Mouse (Mus musculus): ENCODE measurements around the gene 5730596B20Rik. TPM values are rescaled to one million over a fixed set of nuclear protein-coding genes. Genes with fewer than 3 reads are reported as not detected.
A peak's percentile ranks its signal among the peaks of the same experiment; 100 is the strongest.

The 5730596B20Rik gene
- polyA plus RNA-seq, 1 experiment = 0.07 TPM

- DNase-seq (ENCODE audit: low spot score) = no peak
Measured at GRCm38 (mm10) chr6:52162611-52163365, 14.5 kb upstream of the 5730596B20Rik start.

- no peak for DNase-seq (ENCODE audit: low spot score)
Measured at GRCm38 (mm10) chr6:52163366-52164031, 13.8 kb upstream of the 5730596B20Rik start.

DNA sequence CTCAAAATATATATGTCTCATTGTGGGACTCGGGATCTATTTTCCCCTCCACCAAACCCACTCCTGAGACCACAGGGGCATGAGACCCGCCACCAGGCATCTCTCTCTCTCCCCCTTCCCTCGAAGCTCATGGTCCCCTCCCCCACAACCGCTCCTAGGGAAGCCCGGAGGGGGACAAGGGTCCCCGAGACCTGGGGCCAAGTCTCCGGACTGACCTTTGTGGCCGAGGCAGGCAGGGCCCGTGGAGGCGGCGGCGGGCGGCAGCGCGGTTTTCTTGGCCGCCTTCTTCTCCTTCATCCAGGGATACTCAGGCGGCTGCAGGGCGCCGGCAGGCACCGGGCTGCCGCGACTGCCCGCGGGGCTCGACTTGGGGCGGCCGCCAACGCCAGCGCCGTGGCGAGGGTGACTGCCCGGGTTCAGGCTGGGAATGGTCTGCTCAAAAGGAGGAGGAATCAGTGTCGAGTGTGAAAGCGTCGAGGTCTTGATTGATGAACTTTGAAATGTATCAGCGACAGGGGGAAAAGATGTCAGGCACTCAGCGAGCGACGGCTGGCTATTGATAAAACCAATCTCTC, 13.2 kb upstream of the 5730596B20Rik start:
- DNase-seq (ENCODE audit: low spot score) = no peak

GRCm38 (mm10) chr6:52164626-52165440, 12.5 kb upstream of the 5730596B20Rik start, which contains the start of gene Hoxa2:
Gene Hoxa2, minus strand, starts transcription at chr6:52164831.
- DNase-seq (ENCODE audit: low spot score) = no peak

DNA sequence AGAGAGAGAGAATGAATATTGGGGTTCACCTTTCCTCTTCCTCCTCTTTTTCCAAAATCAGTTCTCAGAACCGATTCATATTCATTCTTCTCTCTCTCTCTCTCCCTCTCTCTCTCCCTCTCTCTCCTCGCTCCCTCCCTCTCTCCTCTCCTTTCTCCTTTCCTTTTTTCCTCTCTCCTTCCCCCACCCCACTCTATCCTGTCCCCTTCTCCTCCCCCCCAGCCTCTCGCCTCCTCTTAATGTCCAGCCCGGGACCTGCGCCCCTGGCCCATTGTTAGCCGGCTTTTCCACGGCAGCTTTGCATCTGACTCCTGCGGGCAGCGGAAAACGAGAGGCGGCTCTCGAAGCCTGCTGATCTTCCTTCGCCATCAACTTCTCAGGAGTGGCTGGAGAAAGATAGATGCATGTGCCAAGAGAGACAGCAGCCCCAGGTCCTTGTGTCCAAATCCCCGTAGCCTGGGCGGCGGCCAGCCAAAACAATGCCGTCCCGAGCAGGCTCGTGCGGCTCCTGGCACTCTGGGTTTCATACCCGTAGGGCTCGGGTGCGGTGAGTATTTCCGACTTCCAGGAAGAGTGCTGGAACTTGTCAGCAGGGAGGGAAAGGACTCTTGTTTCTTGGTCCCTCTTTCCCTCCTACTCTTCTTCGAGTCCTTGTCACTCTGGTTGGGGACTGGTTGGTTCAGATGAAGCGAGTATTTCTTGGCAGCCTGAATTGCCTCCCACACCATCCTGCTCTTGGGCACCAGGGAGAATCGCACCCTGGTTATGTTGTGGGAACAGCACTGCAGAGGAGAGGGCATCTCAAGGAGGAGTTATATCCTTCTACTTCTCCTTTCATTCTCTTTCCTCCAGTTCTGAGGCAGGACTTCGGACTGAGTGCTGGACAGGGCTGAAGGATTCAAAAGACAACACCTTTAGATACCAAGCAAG, 11.6 kb upstream of the 5730596B20Rik start:
- DNase-seq (ENCODE audit: low spot score) = no peak

- no peak for DNase-seq (ENCODE audit: low spot score)
Measured at GRCm38 (mm10) chr6:52166431-52167077, 10.7 kb upstream of the 5730596B20Rik start.

GRCm38 (mm10) chr6:52167176-52167575, 10.1 kb upstream of the 5730596B20Rik start:
- DNase-seq (ENCODE audit: low spot score) = no peak

DNA sequence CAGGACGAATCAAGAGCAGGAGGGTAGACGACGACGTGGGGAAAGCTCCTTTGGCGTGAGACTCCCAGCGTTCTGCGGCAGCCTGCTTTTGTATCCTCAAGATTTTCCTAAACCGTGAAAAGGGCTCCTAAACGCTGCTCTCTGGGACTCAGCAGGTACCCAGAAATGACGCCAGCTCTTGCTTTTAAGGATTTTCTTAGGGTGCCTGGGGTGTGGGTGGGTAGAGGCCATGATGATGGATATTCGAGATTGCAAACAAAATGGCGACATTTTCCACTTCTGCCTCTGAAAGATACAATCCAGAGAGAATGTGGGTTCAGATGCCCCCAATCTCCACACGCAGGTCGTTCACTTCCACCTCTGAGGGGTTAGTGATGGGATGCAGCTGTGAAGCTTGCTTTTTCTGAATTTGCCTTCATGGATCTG, 9.5 kb upstream of the 5730596B20Rik start:
- no peak for DNase-seq (ENCODE audit: low spot score)

DNA sequence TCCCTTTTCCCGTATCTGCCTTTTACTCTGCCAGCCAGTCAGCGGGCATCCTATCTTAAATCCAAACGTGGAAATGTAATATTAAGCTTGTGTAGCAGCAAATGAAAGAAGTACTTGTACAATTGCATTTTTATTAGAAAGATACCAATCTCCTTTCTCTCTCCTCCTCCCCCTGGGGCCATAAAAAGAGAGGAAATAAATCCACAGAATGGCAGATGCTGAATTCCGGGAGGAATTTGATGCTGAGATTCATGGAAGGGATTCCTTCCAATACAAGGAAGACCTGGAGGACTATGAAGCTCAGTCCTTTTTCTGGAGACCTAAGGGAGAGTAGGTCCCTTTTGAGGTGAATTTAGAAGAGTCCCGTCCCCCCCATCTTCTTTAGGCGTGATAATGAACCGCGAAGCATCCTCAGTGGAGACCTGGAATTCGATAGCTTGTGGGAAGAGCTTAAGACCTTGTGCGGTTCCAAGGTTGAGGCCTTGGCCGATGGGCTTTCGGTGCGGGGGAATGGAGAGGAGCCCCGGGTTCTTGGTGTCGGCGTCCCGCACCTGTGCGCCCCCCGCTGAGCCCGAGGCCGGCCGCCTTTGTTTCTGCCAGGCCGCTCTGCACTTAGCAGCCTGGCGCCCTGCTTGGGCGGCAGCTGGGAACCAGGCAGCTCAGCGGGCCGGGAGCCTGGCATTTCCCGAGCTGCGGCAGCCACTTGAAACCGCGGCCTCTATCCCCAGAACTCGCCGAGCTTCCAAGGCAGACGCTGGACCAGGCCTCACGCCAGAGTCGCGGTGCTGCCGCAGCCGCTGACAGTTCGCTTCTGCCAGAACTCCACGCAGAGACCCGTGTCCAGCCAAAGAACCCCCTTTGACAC, 8.9 kb upstream of the 5730596B20Rik start:
- DNase-seq (ENCODE audit: low spot score) = no peak

DNA sequence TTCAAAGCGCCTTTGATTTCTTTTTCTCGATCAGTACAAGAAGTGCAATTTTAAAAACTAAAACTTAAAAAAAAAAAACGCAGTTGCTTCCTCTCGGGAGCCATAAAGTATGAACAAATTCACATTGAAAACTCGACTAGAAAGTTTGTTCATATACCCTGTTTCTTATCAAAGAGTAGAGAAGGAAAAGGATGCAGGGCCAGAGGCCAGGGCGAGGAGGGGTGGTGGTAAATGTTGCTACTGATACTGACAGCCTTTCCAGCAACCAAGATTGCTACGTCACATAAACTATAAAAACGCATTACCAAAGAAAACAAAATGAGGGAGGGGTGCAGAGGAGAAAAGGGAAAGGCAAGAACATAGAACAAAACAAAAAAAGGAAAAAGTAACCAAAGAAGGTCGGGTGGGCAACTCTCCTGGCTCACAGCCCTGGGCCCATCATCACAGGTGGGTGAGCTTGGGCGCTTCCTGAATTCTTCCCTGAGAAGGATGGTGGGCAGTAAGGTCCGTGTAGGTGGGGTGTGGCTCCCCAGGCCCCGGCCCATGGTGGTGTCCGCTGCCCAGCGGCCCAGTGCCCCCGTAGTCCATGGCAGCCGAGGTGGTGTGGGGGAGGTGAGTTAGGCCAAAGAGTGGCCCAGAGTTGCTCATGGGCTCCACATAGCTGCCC, 7.7 kb upstream of the 5730596B20Rik start:
- no peak for DNase-seq (ENCODE audit: low spot score)

DNA sequence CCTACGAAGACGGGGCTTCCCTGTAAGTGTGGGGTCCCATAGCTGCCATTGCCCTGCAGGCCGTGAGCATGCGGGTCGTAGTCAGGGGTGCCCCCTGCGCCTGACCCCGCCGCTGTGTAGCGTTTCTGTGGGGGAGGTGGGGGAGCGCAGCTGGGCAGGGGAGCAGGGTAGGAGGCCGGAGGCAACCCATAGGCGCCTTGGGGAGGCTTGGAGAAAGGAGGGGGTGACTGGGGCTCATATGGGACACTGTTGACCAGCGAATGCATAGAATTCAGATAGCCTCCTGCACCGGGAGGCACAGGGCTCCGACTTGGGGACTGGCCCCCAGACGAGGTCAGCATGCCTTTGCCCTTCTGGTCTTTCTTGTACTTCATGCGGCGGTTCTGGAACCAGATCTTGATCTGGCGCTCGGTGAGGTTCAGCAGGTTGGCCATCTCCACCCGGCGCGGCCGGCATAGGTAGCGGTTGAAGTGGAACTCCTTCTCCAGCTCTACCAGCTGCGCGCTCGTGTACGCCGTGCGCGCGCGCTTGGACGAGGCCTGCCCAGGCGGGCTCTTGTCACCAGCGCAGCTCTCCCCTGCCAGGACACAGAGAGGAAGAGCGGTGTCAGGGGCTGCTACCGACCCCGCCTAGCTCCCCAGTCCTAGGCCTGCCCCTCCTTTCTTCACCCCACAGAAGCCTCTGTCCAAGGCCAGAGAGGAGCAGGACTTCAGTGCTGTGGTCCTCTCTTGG, 7.0 kb upstream of the 5730596B20Rik start:
- DNase-seq (ENCODE audit: low spot score) = no peak

- DNase-seq (ENCODE audit: low spot score) = no peak
Measured at GRCm38 (mm10) chr6:52170898-52171223, 6.4 kb upstream of the 5730596B20Rik start.

GRCm38 (mm10) chr6:52171331-52171730, 6.0 kb upstream of the 5730596B20Rik start:
- DNase-seq (ENCODE audit: low spot score) = no peak

GRCm38 (mm10) chr6:52171938-52172337, 5.4 kb upstream of the 5730596B20Rik start:
- DNase-seq (ENCODE audit: low spot score) = no peak

GRCm38 (mm10) chr6:52172501-52172900, 4.8 kb upstream of the 5730596B20Rik start:
- peak; percentile 61 for DNase-seq (ENCODE audit: low spot score)

DNA sequence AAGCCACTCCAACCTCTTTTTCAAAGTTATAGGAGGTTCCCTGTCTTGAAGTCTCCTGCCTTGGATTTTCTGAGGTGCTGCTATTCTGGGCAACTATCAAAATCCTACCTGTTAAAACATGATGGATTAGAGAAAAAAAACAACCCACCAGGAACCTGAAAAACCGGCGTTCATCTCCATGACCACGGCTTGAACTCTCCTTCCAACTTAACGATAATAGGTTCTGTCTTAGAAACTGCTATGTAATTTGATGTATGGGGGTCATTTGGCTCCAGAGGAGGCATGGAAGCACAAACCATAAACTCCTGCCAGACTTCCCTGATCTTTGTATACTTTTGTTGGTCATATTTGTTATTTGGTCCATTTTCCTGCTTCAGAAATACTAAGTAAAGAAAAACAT, 3.6 kb upstream of the 5730596B20Rik start:
- DNase-seq (ENCODE audit: low spot score) = no peak

- no peak for DNase-seq (ENCODE audit: low spot score)
Measured at GRCm38 (mm10) chr6:52174968-52175751, 2.1 kb upstream of the 5730596B20Rik start.
